Mouse (Mus musculus) brain, embryonic 14.5 days (tissue): ENCODE measurements at regions not wholly inside any gene's neighbourhood (a gene's known extent, or its start where the extent isn't known, plus 50 kb on each side); places are given as distances from the start of the nearest gene placed in this dataset.

Experiments
- CTCF ChIP-seq: fragments of 200-500 bp; IDR thresholded peaks from 2 replicates; pipeline ENCODE4 v1.5.1; 2012; ENCODE audit warnings: inconsistent platforms, mild to moderate bottlenecking, moderate library complexity, borderline replicate concordance; ENCODE audit not compliant: insufficient read depth, insufficient read length; ENCODE audit errors: extremely low read depth
- POLR2A ChIP-seq: fragments of 200-500 bp; IDR thresholded peaks from 2 replicates; pipeline ENCODE4 v1.6.1; 2012; ENCODE audit warnings: mild to moderate bottlenecking, inconsistent platforms, borderline replicate concordance; ENCODE audit not compliant: poor library complexity, insufficient read depth, insufficient read length, severe bottlenecking; ENCODE audit errors: extremely low read depth

DNA sequence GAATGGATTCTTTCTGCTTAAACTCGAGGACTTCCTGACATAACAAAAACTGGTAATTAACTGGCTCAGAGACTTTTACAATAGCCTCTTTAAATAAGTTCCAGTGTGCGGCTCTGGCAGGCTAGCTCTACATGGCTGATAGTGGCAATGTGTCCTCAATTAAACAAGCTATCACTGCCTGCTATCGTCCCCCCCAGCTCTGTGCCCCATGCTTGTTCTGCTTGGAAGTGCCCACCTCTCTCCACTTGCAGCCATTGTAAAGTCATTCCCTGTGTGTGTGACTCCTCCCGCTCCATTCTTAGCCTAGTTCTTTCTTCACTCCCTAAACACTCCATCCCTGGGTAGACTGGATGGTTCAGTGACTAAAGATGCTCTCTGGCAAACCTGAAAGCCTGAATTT is 99.9 kb upstream of the Lmo4 start:
- TF ChIP-seq CTCF (no peak), POLR2A (no peak)
